Mouse (Mus musculus) lung, adult 2 months (tissue): ENCODE results near the gene Neurog1. TPM values are rescaled to one million over a fixed set of nuclear protein-coding genes. Genes with fewer than 3 reads are reported as not detected.

Source experiments
- DNase-seq: peaks from one replicate; pipeline ENCODE4 v3.0.0; 2022
- H3K4me1 ChIP-seq: fragments of 200-500 bp; 2 replicates; pipeline ENCODE4 v1.6.1; 2011; ENCODE audit warnings: low read length; ENCODE audit not compliant: control insufficient read depth, insufficient read depth
- H3K4me3 ChIP-seq: fragments of 200-500 bp; replicated peaks from 2 replicates; pipeline ENCODE3; 2011; ENCODE audit warnings: low read depth, mild to moderate bottlenecking, control low read depth, low read length; ENCODE audit errors: extremely low read depth
- CTCF ChIP-seq: fragments of 200-500 bp; IDR thresholded peaks from 2 replicates; pipeline ENCODE4 v1.5.1; 2011; ENCODE audit warnings: mild to moderate bottlenecking, low read length, control low read depth; ENCODE audit not compliant: insufficient read depth
- POLR2A ChIP-seq: fragments of 200-500 bp; IDR thresholded peaks from 2 replicates; pipeline ENCODE4 v1.6.1; 2011; ENCODE audit warnings: low read depth, mild to moderate bottlenecking, control low read depth, low read length, borderline replicate concordance; ENCODE audit errors: extremely low read depth
- WGBS: fragments of 180-500 bp; shearing (Covaris S2); methylation state at CpG from one replicate; pipeline ENCODE4 v1.1.7; 2018; 5-methylcytosine and 5-hydroxymethylcytosine counted together
- polyA plus RNA-seq: library from polyadenylated mRNA; depleted of rRNA; stranded (reverse); fragments of >200 nt; gene quantifications from 2 replicates; pipeline ENCODE4 v1.2.3, GENCODE M21; 2012

The Neurog1 gene
- polyA plus RNA-seq, 1 experiment: not detected

GRCm38 (mm10) chr13:56287091-56287490 is 35.1 kb upstream of the Neurog1 start:
- WGBS: 77% methylated on average over 9 of the region's 9 CpGs
- TF ChIP-seq CTCF: no peak
- no peak for TF ChIP-seq POLR2A
- DNase-seq: no peak
- H3K4me3 ChIP-seq: no peak overlapping the region
- H3K4me1 ChIP-seq: no peaks in the 10 kb centered on the region

- 89% methylated on average over 13 of the region's 13 CpGs for WGBS
- H3K4me3 ChIP-seq: no peak overlapping the region
- H3K4me1 ChIP-seq: no peaks in the 10 kb centered on the region
- DNase-seq: no peak
- TF ChIP-seq POLR2A: no peak
- no peak for TF ChIP-seq CTCF
Measured at GRCm38 (mm10) chr13:56283321-56283720, 31.4 kb upstream of the Neurog1 start.

GRCm38 (mm10) chr13:56280356-56280755 is 28.4 kb upstream of the Neurog1 start:
- TF ChIP-seq CTCF (no peak), POLR2A (no peak)
- no peak for DNase-seq
- no peak overlapping the region for H3K4me3 ChIP-seq
- WGBS: 81% methylated on average over 6 of the region's 6 CpGs
- H3K4me1 ChIP-seq: no peaks in the 10 kb centered on the region

- Histone ChIP-seq H3K4me3 (no peak overlapping the region), H3K4me1 (no peaks in the 10 kb centered on the region)
- 17% methylated on average over 8 of the region's 8 CpGs for WGBS
- DNase-seq: peak; percentile 70
- TF ChIP-seq POLR2A (no peak), CTCF (peak; percentile 78)
Measured at GRCm38 (mm10) chr13:56279439-56279838, 27.5 kb upstream of the Neurog1 start.

GRCm38 (mm10) chr13:56275171-56275570 is 23.2 kb upstream of the Neurog1 start:
- TF ChIP-seq CTCF: no peak
- no peak for TF ChIP-seq POLR2A
- WGBS: 43% methylated on average over 2 of the region's 2 CpGs
- DNase-seq: no peak
- Histone ChIP-seq H3K4me3 (no peak overlapping the region), H3K4me1 (no peaks in the 10 kb centered on the region)

- WGBS: 50% methylated on average over 13 of the region's 13 CpGs
- no peaks in the 10 kb centered on the region for H3K4me1 ChIP-seq
- no peak for DNase-seq
- no peak for TF ChIP-seq CTCF
- TF ChIP-seq POLR2A: no peak
- no peak overlapping the region for H3K4me3 ChIP-seq
Measured at GRCm38 (mm10) chr13:56270124-56270523, 18.2 kb upstream of the Neurog1 start.

GRCm38 (mm10) chr13:56267396-56267795 is 15.4 kb upstream of the Neurog1 start:
- Histone ChIP-seq H3K4me3 (no peak overlapping the region), H3K4me1 (no peaks in the 10 kb centered on the region)
- DNase-seq: no peak
- 72% methylated on average over 4 of the region's 4 CpGs for WGBS
- no peak for TF ChIP-seq CTCF
- no peak for TF ChIP-seq POLR2A

GRCm38 (mm10) chr13:56266435-56266834 is 14.5 kb upstream of the Neurog1 start:
- DNase-seq: no peak
- 0 out of 2 replicates have a peak, but pooled peaks have one; percentile 30 for TF ChIP-seq CTCF
- TF ChIP-seq POLR2A: no peak
- WGBS: 37% methylated on average over 8 of the region's 8 CpGs
- Histone ChIP-seq H3K4me1 (no peaks in the 10 kb centered on the region), H3K4me3 (no peak overlapping the region)

- Histone ChIP-seq H3K4me3 (no peak overlapping the region), H3K4me1 (no peaks in the 10 kb centered on the region)
- TF ChIP-seq CTCF: no peak
- no peak for TF ChIP-seq POLR2A
- 56% methylated on average over 5 of the region's 5 CpGs for WGBS
- DNase-seq: no peak
Measured at GRCm38 (mm10) chr13:56265661-56266060, 13.7 kb upstream of the Neurog1 start.

- WGBS: 30% methylated on average over 4 of the region's 4 CpGs
- no peak for DNase-seq
Measured at GRCm38 (mm10) chr13:56262269-56262668, 10.3 kb upstream of the Neurog1 start.

GRCm38 (mm10) chr13:56260344-56260780 is 8.4 kb upstream of the Neurog1 start:
- 5% methylated on average over 17 of the region's 17 CpGs for WGBS
- DNase-seq: no peak
- TF ChIP-seq CTCF (no peak), POLR2A (no peak)
- Histone ChIP-seq H3K4me1 (no peaks in the 10 kb centered on the region), H3K4me3 (no peak overlapping the region)

More at GRCm38 (mm10) chr13:56262269-56262668, 10.3 kb upstream of the Neurog1 start:
- no peak for TF ChIP-seq POLR2A
- no peak for TF ChIP-seq CTCF
- no peak overlapping the region for H3K4me3 ChIP-seq
- H3K4me1 ChIP-seq: no peaks in the 10 kb centered on the region

- WGBS: 5% methylated on average over 5 of the region's 5 CpGs
- no peak for TF ChIP-seq CTCF
- no peak for TF ChIP-seq POLR2A
- no peaks in the 10 kb centered on the region for H3K4me1 ChIP-seq
Measured at GRCm38 (mm10) chr13:56259926-56260250, 7.9 kb upstream of the Neurog1 start.

More at GRCm38 (mm10) chr13:56259926-56260250, 7.9 kb upstream of the Neurog1 start:
- no peak for DNase-seq
- no peak overlapping the region for H3K4me3 ChIP-seq
